Mouse (Mus musculus) spleen, postnatal 10 days (tissue): ENCODE measurements around the gene Capn1.

ENCODE experiments used
- DNase-seq, 2 experiments: peaks; one replicate each; pipeline ENCODE4 v3.0.0; 2021 to 2022; ENCODE audit warnings: low spot score in 2 of 2

The Capn1 gene

GRCm38 (mm10) chr19:6038326-6038725 is 22.6 kb upstream of the Capn1 start:
- DNase-seq = no peak

GRCm38 (mm10) chr19:6037695-6038094 is 22.0 kb upstream of the Capn1 start:
- no peak for DNase-seq

- no peak for DNase-seq
Observed at GRCm38 (mm10) chr19:6035966-6036585, 20.4 kb upstream of the Capn1 start.

GRCm38 (mm10) chr19:6030520-6031280 is 15.0 kb upstream of the Capn1 start:
- DNase-seq = no peak

DNA sequence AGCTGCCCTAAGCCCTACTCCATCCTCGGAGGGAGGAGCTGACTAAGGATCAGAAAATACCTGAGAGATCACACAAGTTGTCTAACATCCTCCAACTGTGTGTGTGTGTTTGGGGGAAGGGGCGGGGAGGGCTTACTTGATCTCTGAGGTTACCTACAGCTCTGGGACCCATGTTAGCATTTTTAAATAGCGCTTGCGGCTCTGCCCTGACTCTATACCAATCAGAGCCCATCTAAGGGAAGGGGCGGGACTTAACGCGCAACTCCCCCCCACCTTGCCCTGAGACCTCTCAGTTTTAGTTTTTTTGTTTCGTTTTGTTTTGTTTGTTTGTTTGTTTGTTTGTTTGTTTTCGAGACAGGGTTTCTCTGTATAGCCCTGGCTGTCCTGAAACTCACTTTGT is 13.7 kb upstream of the Capn1 start:
- no peak for DNase-seq

DNA sequence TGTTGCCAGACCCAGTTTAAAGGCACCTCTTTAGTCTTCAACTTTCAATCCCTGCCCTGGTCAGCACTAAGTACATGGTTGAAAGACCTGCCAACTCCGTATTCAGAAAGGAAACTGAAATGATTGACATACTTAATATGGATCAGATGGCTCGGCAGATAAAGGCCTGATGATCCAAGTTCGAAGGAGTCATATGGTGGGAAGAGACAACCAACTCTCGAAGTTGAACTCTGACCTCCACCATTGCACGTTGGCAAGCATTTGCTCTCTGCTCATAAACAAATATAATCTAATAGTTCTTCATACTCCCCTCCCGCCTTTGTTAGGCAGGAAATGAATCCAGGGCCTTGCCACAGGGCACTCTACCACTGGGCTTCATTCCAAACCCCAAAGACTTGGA is 13.3 kb upstream of the Capn1 start:
- DNase-seq = no peak

DNA sequence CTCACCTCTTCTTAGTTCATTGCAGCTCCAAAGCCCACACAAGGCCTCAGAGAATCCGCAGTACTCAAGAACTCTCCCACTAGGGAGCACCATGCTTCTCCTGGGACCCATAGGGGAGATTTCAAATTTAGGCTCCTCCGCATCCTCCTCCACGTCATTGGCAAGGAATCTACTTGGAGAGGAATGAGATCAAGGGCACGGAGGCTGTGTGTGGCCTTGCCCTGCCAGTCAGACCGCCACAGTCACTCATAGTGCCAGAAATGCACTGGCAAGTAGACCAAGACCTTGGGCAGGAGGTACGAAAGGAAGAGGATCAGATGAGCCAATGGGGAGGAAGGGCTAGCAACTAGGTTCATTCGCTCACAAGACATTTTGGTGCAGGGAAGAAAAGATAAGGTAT is 8.2 kb upstream of the Capn1 start:
- no peak for DNase-seq

DNA sequence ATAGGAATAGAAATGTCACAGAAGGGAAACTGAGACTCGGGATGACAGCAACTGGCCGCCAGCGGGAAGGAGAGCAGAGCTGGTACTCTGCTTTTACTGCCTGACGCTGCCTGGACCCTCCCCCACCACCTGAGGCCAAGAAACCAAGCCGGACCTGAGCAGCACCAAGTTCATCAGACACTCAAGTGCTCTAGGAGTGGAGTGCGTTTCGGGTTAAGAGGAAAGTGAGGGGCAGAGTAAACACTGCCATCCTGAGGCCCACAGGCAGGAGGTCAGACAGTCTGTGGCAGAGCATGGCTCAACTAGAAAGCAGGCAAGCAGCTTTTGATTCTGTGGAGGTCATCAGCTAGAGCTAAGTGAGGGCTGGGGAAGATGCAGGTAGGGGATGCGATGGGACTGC is 7.4 kb upstream of the Capn1 start:
- no peak for DNase-seq

DNA sequence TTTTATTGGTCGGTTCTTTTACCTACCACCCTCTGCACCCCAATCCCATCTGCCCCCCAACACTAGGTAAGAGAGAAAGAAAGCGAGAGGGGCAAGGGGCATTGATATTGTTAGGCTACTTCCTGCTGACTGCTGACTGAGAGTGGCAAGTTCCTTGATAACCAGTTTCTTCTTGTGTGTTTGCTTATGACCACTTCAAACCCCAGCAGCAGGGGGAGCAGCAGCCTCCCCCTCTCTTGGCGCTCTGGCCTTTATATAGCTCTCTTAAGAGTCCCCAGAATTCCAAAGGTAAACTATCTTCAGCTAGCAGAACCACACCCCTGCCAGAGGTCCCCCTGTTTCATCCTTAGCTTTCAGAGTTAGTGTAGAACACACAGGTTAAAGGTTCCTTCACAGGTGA is 4.6 kb upstream of the Capn1 start:
- DNase-seq = no peak

GRCm38 (mm10) chr19:6018142-6019089 is 2.7 kb upstream of the Capn1 start:
- DNase-seq = peak; percentile 87 to 95

DNA sequence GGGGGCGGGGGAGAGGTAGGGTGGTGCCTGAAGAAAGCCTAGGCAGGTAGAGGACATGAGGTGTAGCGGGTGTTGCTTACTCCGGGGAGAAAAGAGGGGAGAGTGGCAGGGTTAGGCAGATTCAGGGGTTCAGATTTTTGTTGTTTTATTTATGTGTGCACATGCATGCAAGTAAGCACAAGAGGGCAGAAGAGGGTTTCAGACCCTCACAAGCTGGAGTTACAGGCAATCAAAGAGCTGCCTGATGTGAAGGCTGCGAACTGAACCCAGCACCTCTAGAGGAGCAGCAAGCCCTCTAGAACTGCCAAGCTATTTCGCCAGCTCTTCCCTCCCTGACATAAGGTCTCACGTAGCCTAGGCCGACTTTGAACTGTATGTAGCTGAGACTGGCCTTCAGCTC is 835 bp upstream of the Capn1 start:
- no peak for DNase-seq

GRCm38 (mm10) chr19:6014991-6015510 is 646 bp downstream of the Capn1 start:
- DNase-seq = peak; percentile 75 to 77

DNA sequence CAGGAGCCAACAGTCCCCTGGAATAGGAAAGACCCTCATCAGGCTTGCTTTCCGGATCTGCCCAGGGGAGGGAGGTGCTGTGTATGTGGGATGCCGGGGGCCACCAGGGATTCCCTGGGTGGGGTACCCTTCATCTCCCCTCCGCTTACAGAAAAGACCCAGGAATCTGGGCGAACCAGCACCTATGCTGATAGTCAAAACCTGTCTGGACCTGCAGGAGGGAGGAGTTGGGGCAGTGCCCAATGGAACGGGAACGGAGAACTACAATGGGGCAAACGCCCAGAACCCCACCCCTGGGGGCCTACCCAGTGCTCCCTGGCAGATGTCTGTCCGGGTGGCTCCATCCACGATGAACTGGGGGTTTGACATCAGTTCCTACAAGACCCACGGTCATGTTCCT is 2.0 kb downstream of the Capn1 start:
- no peak for DNase-seq

GRCm38 (mm10) chr19:6009137-6009536 is 6.6 kb downstream of the Capn1 start:
- no peak for DNase-seq

DNA sequence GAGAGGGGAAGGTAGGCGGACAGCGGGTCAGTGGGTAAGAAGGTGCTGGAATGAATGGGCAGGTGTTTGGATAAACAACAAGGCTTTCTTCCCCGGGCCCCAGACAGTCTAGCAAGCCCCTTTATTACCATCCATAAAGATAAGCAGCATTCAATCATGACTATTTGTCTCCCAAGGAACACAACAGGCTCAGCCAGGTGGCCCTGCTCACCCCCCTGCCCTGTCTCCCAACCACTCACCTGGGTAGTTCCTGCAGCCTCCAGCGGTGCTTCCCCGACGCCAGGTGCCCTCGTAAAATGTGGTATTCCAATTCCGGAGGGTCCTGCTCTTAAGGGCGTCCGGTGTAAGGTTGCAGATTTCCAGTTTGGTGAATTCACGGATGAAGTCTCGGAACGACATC is 8.7 kb downstream of the Capn1 start:
- no peak for DNase-seq

DNA sequence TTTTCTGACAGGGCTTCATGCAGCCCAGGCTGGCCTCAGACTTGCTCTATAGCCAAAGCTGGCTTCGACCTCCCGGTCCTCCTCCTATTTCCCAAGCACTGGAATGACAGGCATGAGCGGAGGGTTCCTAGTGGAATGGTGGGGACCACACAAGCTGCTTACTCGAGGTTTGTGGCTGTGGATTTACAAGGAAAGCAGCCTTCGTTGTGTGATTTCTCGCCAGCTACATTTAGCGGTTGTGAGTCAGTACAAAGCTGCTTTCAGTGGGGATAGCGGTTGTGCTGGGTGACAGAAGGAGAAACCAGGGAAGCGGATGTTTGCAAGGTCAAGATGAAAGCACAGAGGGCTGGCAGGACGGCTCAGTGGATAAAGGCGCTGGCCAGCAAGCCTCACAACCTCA is 10.2 kb downstream of the Capn1 start:
- no peak for DNase-seq

DNA sequence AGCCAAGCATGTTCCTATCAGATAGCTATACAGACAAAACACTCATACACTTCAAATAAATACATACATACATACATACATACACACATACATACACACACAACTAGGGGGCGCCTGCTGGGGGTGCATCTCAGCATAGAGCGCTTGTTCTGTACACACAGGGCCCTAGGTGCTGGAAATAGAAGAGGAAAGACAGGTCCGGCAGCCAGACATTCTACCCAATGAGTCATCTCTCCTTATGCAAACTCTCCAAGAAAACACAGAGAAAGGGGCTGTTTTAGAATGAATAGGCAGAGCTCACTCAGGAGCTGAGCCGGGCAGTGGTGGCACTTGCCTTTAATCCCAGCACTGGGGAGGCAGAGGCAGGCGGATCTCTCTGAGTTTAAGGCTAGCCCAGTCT is 15.7 kb downstream of the Capn1 start:
- DNase-seq = no peak

GRCm38 (mm10) chr19:5998180-5998579 is 17.5 kb downstream of the Capn1 start:
- DNase-seq = no peak

DNA sequence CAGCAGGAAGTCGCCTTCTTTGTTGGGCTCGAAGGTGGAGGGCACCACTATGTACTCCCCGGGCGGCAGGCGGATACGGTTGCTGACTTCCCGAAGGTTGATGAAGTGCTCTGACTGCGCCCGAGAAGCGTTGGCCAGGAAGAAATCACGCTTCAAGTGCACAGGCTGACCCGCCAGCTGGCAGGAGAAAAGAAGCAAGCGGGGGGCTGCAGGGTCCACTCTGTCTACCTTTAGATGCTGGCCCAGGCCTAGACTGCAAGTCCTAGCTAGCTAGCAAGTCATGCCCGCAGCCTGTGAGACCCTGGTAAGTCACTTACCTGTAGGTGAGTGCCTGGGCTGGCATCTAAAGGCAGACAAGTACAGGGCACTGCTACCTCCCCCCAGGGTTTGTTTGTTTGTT is 21.0 kb downstream of the Capn1 start:
- no peak for DNase-seq

DNA sequence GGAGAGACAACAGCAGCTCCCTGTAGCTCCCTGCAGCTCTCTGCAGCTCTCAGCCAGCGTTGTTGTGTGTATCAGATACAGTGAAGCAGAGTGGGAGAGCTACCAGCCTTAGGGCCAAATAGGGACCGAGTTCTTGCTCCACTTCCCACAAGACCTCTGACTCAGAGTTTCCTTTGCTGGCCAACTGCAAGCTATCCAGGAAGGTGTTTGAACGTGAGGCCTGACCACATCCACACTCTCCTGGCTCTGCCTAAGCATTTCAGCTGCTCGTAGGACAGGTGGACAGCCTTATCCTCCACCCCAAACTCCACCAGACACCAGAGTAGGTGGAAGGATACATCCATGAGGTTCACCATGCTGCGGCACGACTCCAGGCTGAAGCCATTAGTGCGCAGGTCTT is 23.7 kb downstream of the Capn1 start:
- DNase-seq = no peak

- DNase-seq = no peak
Observed at GRCm38 (mm10) chr19:5991467-5991866, 24.2 kb downstream of the Capn1 start.

DNA sequence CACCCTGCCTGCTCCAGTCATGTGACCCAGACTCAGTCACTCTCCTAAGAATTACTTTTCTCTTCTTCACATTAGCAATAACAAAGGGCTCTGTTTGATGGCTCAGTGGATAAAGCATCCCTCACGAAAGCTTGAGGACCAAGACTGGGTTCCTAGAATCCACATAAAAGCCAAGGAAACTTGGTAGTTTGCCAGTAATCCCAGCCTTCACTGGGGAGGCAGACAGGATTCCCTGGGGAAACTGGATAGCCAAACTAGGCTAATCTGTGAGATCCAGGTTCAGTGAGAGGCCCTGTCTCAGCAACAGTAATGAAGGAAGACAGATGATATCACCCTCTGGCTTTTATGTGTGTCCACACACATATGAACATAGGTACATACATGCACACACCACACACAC is 24.8 kb downstream of the Capn1 start:
- DNase-seq = no peak
